Mouse (Mus musculus): ENCODE measurements around the gene Gm21671. TPM values are rescaled to one million over a fixed set of nuclear protein-coding genes. Genes with fewer than 3 reads are reported as not detected.
"Not testable (repeated sequence)": the region's sequence is repeated elsewhere in the genome, so short reads cannot be mapped to it uniquely, and the experiment has no call there.

Gm21671 gene
- not detected in 2 replicates for polyA plus RNA-seq (2014; fragmentation: Nextera tagmentation; extraction: Ambion mirVana)

DNA sequence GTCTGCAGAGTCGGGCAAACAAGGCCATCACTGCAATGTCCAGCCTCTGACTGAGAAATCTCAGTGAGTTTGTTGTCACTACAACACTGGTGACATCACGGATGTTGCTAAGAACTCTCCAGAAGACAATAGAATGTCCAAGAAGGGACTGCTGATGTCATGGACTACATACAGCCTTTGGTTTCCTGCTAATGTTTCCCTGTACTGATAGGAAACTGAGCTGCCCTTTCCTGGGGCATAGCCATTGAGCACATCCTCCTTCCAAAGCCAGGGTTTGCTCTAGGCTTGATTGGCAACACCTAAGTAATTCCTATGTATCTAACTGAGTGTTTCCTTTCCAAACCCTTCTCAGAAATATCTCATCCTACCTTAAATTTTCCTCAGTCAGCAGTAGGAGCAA is at the start of gene Gm21671:
Gm21671 (minus strand) TSS at position 101 of the 400 bp plus-strand sequence.
- H3K27ac ChIP-seq (ENCODE audit: low read depth, low read length); H3K4me1 ChIP-seq (ENCODE audit: control insufficient read depth, insufficient read depth, low read length); H3K9me3 ChIP-seq (replicated peaks; ENCODE audit: control insufficient read depth, low read length); ATAC-seq; H3K27me3 ChIP-seq (replicated peaks; ENCODE audit: control insufficient read depth, insufficient read depth, low read length); H3K4me2 ChIP-seq (ENCODE audit: low read length); H3K9ac ChIP-seq (ENCODE audit: low read length); H3K4me3 ChIP-seq (ENCODE audit: low read depth, low read length); H3K36me3 ChIP-seq (ENCODE audit: control insufficient read depth, insufficient read depth, low read length); DNase-seq (ENCODE audit: low spot score): not testable (repeated sequence)
- WGBS: 87% methylated on average over 2 of the region's 2 CpGs

DNA sequence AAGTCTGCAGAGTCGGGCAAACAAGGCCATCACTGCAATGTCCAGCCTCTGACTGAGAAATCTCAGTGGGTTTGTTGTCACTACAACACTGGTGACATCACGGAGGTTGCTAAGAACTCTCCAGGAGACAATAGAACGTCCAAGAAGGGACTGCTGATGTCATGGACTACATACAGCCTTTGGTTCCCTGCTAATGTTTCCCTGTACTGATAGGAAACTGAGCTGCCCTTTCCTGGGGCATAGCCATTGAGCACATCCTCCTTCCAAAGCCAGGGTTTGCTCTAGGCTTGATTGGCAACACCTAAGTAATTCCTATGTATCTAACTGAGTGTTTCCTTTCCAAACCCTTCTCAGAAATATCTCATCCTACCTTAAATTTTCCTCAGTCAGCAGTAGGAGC is 34.3 kb upstream of the Gm21671 start, which contains the start of gene Gm21698:
Gm21698 (minus strand) TSS at position 101 of the 400 bp plus-strand sequence.
- H3K9ac ChIP-seq (ENCODE audit: low read length); H3K4me3 ChIP-seq (ENCODE audit: low read depth, low read length); H3K9me3 ChIP-seq (replicated peaks; ENCODE audit: control insufficient read depth, low read length); H3K36me3 ChIP-seq (ENCODE audit: control insufficient read depth, insufficient read depth, low read length); H3K4me2 ChIP-seq (ENCODE audit: low read length); H3K27me3 ChIP-seq (replicated peaks; ENCODE audit: control insufficient read depth, insufficient read depth, low read length); H3K4me1 ChIP-seq (ENCODE audit: control insufficient read depth, insufficient read depth, low read length); DNase-seq (ENCODE audit: low spot score); H3K27ac ChIP-seq (ENCODE audit: low read depth, low read length); ATAC-seq: not testable (repeated sequence)
- no CpG with 5 or more reads among the region's 3 CpGs for WGBS

DNA sequence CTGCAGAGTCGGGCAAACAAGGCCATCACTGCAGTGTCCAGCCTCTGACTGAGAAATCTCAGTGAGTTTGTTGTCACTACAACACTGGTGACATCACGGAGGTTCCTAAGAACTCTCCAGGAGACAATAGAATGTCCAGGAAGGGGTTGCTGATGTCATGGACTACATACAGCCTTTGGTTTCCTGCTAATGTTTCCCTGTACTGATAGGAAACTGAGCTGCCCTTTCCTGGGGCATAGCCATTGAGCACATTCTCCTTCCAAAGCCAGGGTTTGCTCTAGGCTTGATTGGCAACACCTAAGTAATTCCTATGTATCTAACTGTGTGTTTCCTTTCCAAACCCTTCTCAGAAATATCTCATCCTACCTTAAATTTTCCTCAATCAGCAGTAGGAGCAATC is 18.3 kb upstream of the Gm21671 start, which contains the start of gene Gm21680:
Gm21680 (minus strand) TSS at position 101 of the 400 bp plus-strand sequence.
- H3K27ac ChIP-seq (ENCODE audit: low read depth, low read length); H3K9me3 ChIP-seq (replicated peaks; ENCODE audit: control insufficient read depth, low read length); H3K9ac ChIP-seq (ENCODE audit: low read length); H3K4me3 ChIP-seq (ENCODE audit: low read depth, low read length); H3K4me1 ChIP-seq (ENCODE audit: control insufficient read depth, insufficient read depth, low read length); H3K27me3 ChIP-seq (replicated peaks; ENCODE audit: control insufficient read depth, insufficient read depth, low read length); ATAC-seq; H3K4me2 ChIP-seq (ENCODE audit: low read length); DNase-seq (ENCODE audit: low spot score); H3K36me3 ChIP-seq (ENCODE audit: control insufficient read depth, insufficient read depth, low read length): not testable (repeated sequence)
- WGBS: no CpG with 5 or more reads among the region's 2 CpGs

DNA sequence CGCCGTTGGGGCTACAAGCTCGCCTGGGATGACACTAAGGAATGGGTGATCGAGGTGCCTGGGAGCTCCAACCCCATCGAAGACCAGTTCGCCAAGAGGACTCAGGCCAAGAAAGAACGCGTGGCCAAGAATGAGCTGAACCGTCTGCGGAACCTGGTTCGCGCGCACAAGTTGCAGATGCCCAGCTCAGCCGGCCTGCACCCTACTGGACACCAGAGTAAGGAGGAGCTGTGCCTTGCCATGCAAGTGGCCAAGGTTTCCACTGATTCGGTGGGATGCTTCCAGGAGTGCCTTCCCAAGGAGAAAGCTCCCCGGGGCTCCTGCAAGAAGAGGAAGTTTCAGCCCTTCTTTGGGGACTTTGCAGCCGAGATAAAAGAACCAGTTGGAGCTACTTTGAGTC is 2.8 kb upstream of the Gm21671 start:
- not testable (repeated sequence) for H3K4me3 ChIP-seq (ENCODE audit: low read depth, low read length); H3K36me3 ChIP-seq (ENCODE audit: control insufficient read depth, insufficient read depth, low read length); H3K4me1 ChIP-seq (ENCODE audit: control insufficient read depth, insufficient read depth, low read length); H3K27me3 ChIP-seq (replicated peaks; ENCODE audit: control insufficient read depth, insufficient read depth, low read length); H3K9me3 ChIP-seq (replicated peaks; ENCODE audit: control insufficient read depth, low read length); DNase-seq (ENCODE audit: low spot score); H3K9ac ChIP-seq (ENCODE audit: low read length); ATAC-seq; H3K27ac ChIP-seq (ENCODE audit: low read depth, low read length)
- WGBS: 68% methylated on average over 16 of the region's 17 CpGs
- 0 out of 2 replicates have a peak overlapping the region, but pooled peaks have one; percentile 36 for H3K4me2 ChIP-seq (ENCODE audit: low read length)

DNA sequence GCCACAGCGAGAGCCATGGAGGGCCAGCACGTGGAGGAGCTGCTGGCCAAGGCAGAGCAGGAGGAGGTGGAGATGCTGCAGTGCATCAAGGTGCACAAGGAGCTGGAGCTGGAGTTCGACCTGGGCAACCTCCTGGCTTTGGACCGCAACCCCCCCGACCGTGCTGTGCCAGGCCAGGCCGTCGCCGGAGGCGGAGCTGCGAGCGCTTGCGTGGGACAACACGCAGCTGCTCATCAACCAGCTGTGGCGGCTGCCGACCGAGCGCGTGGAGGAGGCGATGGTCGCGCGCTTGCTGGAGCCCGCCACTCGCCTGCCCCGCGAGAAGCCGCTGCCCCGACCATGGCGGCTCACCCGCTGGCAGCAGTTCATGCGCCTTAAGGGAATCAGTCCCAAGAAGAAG is 2.4 kb upstream of the Gm21671 start:
- not testable (repeated sequence) for H3K4me1 ChIP-seq (ENCODE audit: control insufficient read depth, insufficient read depth, low read length); H3K9ac ChIP-seq (ENCODE audit: low read length); H3K27ac ChIP-seq (ENCODE audit: low read depth, low read length); H3K36me3 ChIP-seq (ENCODE audit: control insufficient read depth, insufficient read depth, low read length); H3K27me3 ChIP-seq (replicated peaks; ENCODE audit: control insufficient read depth, insufficient read depth, low read length); H3K4me3 ChIP-seq (ENCODE audit: low read depth, low read length); H3K9me3 ChIP-seq (replicated peaks; ENCODE audit: control insufficient read depth, low read length); DNase-seq (ENCODE audit: low spot score)
- ATAC-seq: peak; percentile 65
- WGBS: 41% methylated on average over 32 of the region's 32 CpGs
- peak overlapping the region; percentile 36 for H3K4me2 ChIP-seq (ENCODE audit: low read length)

DNA sequence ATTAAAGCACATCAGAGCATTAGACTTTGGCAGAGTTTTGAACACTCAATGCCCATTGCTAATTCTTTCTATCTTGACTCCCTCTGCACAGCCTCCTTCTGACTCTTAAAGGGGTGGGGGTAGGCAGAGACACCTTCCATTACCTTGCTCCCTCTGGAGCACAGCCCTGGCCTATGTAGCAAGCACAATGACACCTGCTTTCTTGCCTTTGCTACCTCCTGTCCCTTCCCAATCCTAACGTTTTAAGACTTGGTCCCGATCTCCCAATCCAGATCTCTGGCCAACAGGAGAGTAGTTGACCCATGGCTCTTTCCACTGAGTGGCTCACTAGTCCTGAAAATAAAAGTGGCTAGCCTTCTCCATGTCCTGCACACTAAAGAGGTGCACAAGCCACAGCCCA is 8.8 kb downstream of the Gm21671 start:
- not testable (repeated sequence) for H3K4me2 ChIP-seq (ENCODE audit: low read length); ATAC-seq; H3K4me3 ChIP-seq (ENCODE audit: low read depth, low read length); H3K27me3 ChIP-seq (replicated peaks; ENCODE audit: control insufficient read depth, insufficient read depth, low read length); H3K27ac ChIP-seq (ENCODE audit: low read depth, low read length); H3K36me3 ChIP-seq (ENCODE audit: control insufficient read depth, insufficient read depth, low read length); H3K9ac ChIP-seq (ENCODE audit: low read length); H3K4me1 ChIP-seq (ENCODE audit: control insufficient read depth, insufficient read depth, low read length); H3K9me3 ChIP-seq (replicated peaks; ENCODE audit: control insufficient read depth, low read length); DNase-seq (ENCODE audit: low spot score)
- WGBS: 86% methylated on average over 2 of the region's 2 CpGs

DNA sequence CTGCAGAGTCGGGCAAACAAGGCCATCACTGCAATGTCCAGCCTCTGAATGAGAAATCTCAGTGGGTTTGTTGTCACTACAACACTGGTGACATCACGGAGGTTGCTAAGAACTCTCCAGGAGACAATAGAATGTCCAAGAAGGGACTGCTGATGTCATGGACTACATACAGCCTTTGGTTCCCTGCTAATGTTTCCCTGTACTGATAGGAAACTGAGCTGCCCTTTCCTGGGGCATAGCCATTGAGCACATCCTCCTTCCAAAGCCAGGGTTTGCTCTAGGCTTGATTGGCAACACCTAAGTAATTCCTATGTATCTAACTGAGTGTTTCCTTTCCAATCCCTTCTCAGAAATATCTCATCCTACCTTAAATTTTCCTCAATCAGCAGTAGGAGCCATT is 11.9 kb downstream of the Gm21671 start, which contains the start of gene Gm21663:
Gm21663 (minus strand) TSS at position 101 of the 400 bp plus-strand sequence.
- not testable (repeated sequence) for H3K4me1 ChIP-seq (ENCODE audit: control insufficient read depth, insufficient read depth, low read length); H3K4me3 ChIP-seq (ENCODE audit: low read depth, low read length); DNase-seq (ENCODE audit: low spot score); ATAC-seq; H3K27ac ChIP-seq (ENCODE audit: low read depth, low read length); H3K27me3 ChIP-seq (replicated peaks; ENCODE audit: control insufficient read depth, insufficient read depth, low read length); H3K36me3 ChIP-seq (ENCODE audit: control insufficient read depth, insufficient read depth, low read length); H3K9me3 ChIP-seq (replicated peaks; ENCODE audit: control insufficient read depth, low read length); H3K9ac ChIP-seq (ENCODE audit: low read length); H3K4me2 ChIP-seq (ENCODE audit: low read length)
- 52% methylated on average over 2 of the region's 2 CpGs for WGBS

Other genes starting within 250 kb of the Gm21671 start
- 4.2 and 4.5 TPM in 2 replicates for gene Xrcc2, start 248.6 kb downstream of the Gm21671 start, polyA plus RNA-seq (2014; fragmentation: Nextera tagmentation; extraction: Ambion mirVana)
- gene Actr3b, start 194.4 kb downstream of the Gm21671 start, polyA plus RNA-seq (2014; fragmentation: Nextera tagmentation; extraction: Ambion mirVana): 48.6 and 53.0 TPM in 2 replicates
- gene Gm21663, start 12.0 kb downstream of the Gm21671 start, polyA plus RNA-seq (2014; fragmentation: Nextera tagmentation; extraction: Ambion mirVana): not detected in 2 replicates
- not detected in 2 replicates for gene Gm21680, start 18.2 kb upstream of the Gm21671 start, polyA plus RNA-seq (2014; fragmentation: Nextera tagmentation; extraction: Ambion mirVana)
- not detected in 2 replicates for gene Gm21698, start 34.2 kb upstream of the Gm21671 start, polyA plus RNA-seq (2014; fragmentation: Nextera tagmentation; extraction: Ambion mirVana)
- gene Gm1979, start 50.4 kb upstream of the Gm21671 start, polyA plus RNA-seq (2014; fragmentation: Nextera tagmentation; extraction: Ambion mirVana): not detected in 2 replicates
- gene Gm5862, start 68.5 kb upstream of the Gm21671 start, polyA plus RNA-seq (2014; fragmentation: Nextera tagmentation; extraction: Ambion mirVana): not detected in 2 replicates
- not detected in 2 replicates for gene Speer4a, start 85.1 kb upstream of the Gm21671 start, polyA plus RNA-seq (2014; fragmentation: Nextera tagmentation; extraction: Ambion mirVana)
- 0.12 TPM in 1 of 2 replicates, not detected in the other for gene Gm7347, start 104.2 kb upstream of the Gm21671 start, polyA plus RNA-seq (2014; fragmentation: Nextera tagmentation; extraction: Ambion mirVana)
- gene Gm10471, start 134.9 kb upstream of the Gm21671 start, polyA plus RNA-seq (2014; fragmentation: Nextera tagmentation; extraction: Ambion mirVana): not detected in 2 replicates
- gene 5031410I06Rik, start 150.9 kb upstream of the Gm21671 start, polyA plus RNA-seq (2014; fragmentation: Nextera tagmentation; extraction: Ambion mirVana): not detected in 2 replicates
- not detected in 2 replicates for gene Gm10220, start 167.0 kb upstream of the Gm21671 start, polyA plus RNA-seq (2014; fragmentation: Nextera tagmentation; extraction: Ambion mirVana)